Mouse (Mus musculus) bone marrow macrophage, adult 2 months (primary cell): ENCODE data around the gene Ccdc33.

Source experiments
- CTCF ChIP-seq: IDR thresholded peaks from 2 replicates; pipeline ENCODE4 v1.5.1; 2012; ENCODE audit warnings: low read depth, mild to moderate bottlenecking, low read length, moderate library complexity
- POLR2A ChIP-seq: IDR thresholded peaks from 2 replicates; pipeline ENCODE4 v1.6.1; 2012; ENCODE audit warnings: mild to moderate bottlenecking, low read depth, low read length, borderline replicate concordance

GRCm38 (mm10) chr9:58065977-58066730 lies 52.5 kb downstream of the Ccdc33 start:
- no peak for TF ChIP-seq CTCF
- TF ChIP-seq POLR2A = no peak
